Mouse (Mus musculus) heart, postnatal 4 days (tissue): Measurements from ENCODE around the gene Calcoco2. TPM values are rescaled to one million over a fixed set of nuclear protein-coding genes. Genes with fewer than 3 reads are reported as not detected.

ENCODE experiments used
- DNase-seq: peaks from one replicate; pipeline ENCODE4 v3.0.0; 2021
- total RNA-seq, 2 experiments: library from RNA; stranded (reverse); gene quantifications; 2 replicates each; pipeline ENCODE4 v1.2.3; 2021

The Calcoco2 gene
- total RNA-seq, 2 experiments from 2014 or later = not detected

GRCm38 (mm10) chr11:96076221-96077105 lies 35.3 kb downstream of the Calcoco2 start:
- no peak for DNase-seq

- peak; percentile 98 for DNase-seq
Measured at GRCm38 (mm10) chr11:96075509-96076220, 36.1 kb downstream of the Calcoco2 start, which contains the start of gene Atp5g1. Atp5g1 (minus strand) TSS chr11:96075670.

- DNase-seq = no peak
Measured at GRCm38 (mm10) chr11:96075177-96075508, 36.6 kb downstream of the Calcoco2 start.

GRCm38 (mm10) chr11:96074351-96075176 lies 37.2 kb downstream of the Calcoco2 start:
- peak; percentile 51 for DNase-seq

- DNase-seq = peak; percentile 16
Measured at GRCm38 (mm10) chr11:96073295-96073993, 38.3 kb downstream of the Calcoco2 start.

- no peak for DNase-seq
Measured at GRCm38 (mm10) chr11:96071013-96071412, 40.8 kb downstream of the Calcoco2 start.

GRCm38 (mm10) chr11:96070353-96070752 lies 41.4 kb downstream of the Calcoco2 start:
- no peak for DNase-seq

- DNase-seq = peak; percentile 54
Measured at GRCm38 (mm10) chr11:96068231-96068630, 43.5 kb downstream of the Calcoco2 start.

GRCm38 (mm10) chr11:96065215-96065911 lies 46.4 kb downstream of the Calcoco2 start, which contains the start of gene Ube2z:
Ube2z (minus strand) TSS chr11:96065388.
- peak; percentile 99 for DNase-seq

- peak; percentile 43 for DNase-seq
Measured at GRCm38 (mm10) chr11:96064521-96065214, 47.1 kb downstream of the Calcoco2 start.

GRCm38 (mm10) chr11:96058309-96058708 lies 53.5 kb downstream of the Calcoco2 start:
- no peak for DNase-seq

- DNase-seq = no peak
Measured at GRCm38 (mm10) chr11:96050854-96051253, 60.9 kb downstream of the Calcoco2 start.

- no peak for DNase-seq
Measured at GRCm38 (mm10) chr11:96049939-96050338, 61.8 kb downstream of the Calcoco2 start.

Other genes starting within 250 kb of the Calcoco2 start
- not detected for gene B4galnt2, start 197.1 kb downstream of the Calcoco2 start, total RNA-seq
- gene Igf2bp1, start 106.0 kb downstream of the Calcoco2 start, total RNA-seq = 10 to 100 TPM in 1 of 2 experiments, 1 to 10 TPM in 1; 6.3 to 10.6 TPM
- gene Gip, start 87.4 kb downstream of the Calcoco2 start, total RNA-seq = not detected
- 10 to 100 TPM; 60.9 to 62.7 TPM for gene Snf8, start 77.1 kb downstream of the Calcoco2 start, total RNA-seq
- 10 to 100 TPM; 47.4 to 48.3 TPM for gene Ube2z, start 46.6 kb downstream of the Calcoco2 start, total RNA-seq
- 1,000 to 10,000 TPM; 2,269 to 2,363 TPM for gene Atp5g1, start 36.3 kb downstream of the Calcoco2 start, total RNA-seq
- not detected for gene Ttll6, start 21.8 kb upstream of the Calcoco2 start, total RNA-seq
- gene Hoxb13, start 82.4 kb upstream of the Calcoco2 start, total RNA-seq = not detected
- gene Hoxb9, start 159.5 kb upstream of the Calcoco2 start, total RNA-seq = not detected
- not detected for gene Hoxb8, start 169.9 kb upstream of the Calcoco2 start, total RNA-seq
- under 1 TPM in 1 of 2 experiments, not detected in 1; 0.24 TPM for gene Hoxb7, start 174.7 kb upstream of the Calcoco2 start, total RNA-seq
- not detected for gene Hoxb6, start 180.5 kb upstream of the Calcoco2 start, total RNA-seq
- gene Hoxb5, start 191.4 kb upstream of the Calcoco2 start, total RNA-seq = under 1 TPM in 1 of 2 experiments, not detected in 1; 0.32 TPM
- gene Hoxb4, start 206.3 kb upstream of the Calcoco2 start, total RNA-seq = 1 to 10 TPM in 1 of 2 experiments, under 1 TPM in 1; 0.74 to 1.0 TPM
- 1 to 10 TPM; 1.4 to 1.5 TPM for gene Hoxb3, start 211.4 kb upstream of the Calcoco2 start, total RNA-seq
- 1 to 10 TPM; 1.3 to 2.2 TPM for gene Hoxb2, start 238.6 kb upstream of the Calcoco2 start, total RNA-seq